Mouse (Mus musculus) embryonic fibroblast, embryonic 13.5 days (primary cell): ENCODE measurements at regions not wholly inside any gene's neighbourhood (a gene's known extent, or its start where the extent isn't known, plus 50 kb on each side); places are given as distances from the start of the nearest gene placed in this dataset.

Experiments used
- CTCF ChIP-seq: IDR thresholded peaks from 2 replicates; pipeline ENCODE4 v1.5.1; 2011; ENCODE audit warnings: mild to moderate bottlenecking, control low read depth, low read length, moderate library complexity, borderline replicate concordance; ENCODE audit not compliant: insufficient read depth
- POLR2A ChIP-seq: IDR thresholded peaks from 2 replicates; pipeline ENCODE4 v1.6.1; 2011; ENCODE audit warnings: low read depth, mild to moderate bottlenecking, control low read depth, low read length, moderate library complexity

GRCm38 (mm10) chr8:26282156-26282935 lies 163.0 kb downstream of the Gm45692 start:
- TF ChIP-seq POLR2A = no peak
- TF ChIP-seq CTCF = no peak
